Mouse (Mus musculus): Measurements from ENCODE around the gene Lamp1.

Lamp1 gene

DNA sequence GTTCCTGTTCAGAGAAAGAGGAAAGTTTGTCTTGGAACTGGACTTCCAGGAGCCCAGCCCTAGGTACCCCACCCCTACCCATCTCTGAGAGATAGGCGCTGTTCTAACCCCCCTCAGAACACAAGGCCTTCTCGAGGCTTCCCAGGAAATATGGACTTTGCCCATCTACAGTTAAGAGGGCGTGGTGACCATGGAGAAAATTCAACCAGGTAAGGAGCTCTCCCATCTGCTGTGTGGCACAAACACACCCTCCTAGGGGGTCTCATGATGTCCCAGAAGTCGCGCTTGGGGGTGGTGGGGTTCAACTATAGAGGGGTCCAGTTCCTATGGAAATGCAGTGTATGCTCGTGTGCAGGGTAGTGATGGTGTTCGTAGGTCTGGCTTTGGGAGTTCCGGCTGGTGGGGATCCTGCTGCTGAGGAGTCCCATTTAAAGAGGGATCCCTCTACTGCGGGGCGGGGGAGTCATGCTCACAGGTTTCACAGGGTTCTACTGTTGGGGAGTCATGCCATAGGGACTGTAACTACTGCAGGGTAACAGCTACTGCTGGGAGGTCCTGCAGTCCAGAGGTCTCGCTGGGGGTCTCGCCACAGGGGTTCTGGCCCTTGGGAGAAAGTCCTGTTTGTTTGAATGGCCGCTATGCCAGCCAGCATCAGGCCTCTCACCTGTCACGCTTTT, 40.6 kb downstream of the Lamp1 start:
- no peak for DNase-seq (ENCODE audit: low read depth, low spot score)

DNA sequence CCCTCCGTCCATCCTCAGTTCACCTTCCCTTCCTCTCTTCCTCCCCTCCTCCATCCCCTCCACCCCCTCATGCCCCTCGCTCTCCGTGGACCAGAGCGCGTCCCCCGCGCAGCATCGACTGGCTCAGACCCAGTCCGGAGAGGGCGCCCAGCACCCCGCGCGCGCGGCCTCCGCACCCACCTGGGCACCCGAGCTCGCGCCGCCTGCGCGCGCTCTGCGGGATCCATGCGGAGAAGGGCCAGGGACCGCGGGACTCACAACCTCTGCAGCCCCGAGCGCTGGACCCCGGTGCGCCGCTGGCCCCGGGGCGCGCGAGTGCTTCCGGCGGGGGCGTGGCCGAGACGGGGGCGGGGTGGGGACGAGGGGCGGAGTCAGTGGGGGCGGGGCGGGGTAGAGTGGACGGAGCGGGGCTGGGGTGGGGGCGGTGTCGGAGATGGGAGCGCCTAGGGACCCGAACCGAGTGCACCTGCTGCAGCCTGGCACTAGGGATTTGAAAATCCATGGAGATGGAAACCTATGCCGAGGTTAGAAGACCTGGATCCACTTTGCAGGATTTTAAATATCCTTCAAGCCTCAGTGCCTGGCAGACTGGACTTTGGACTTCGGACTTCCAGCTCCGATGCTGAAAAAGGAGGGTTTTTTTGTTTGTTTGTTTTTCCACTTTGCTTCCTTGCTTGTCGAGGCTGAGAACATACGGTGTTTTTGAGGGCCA, 41.5 kb downstream of the Lamp1 start, which contains the start of gene Grtp1:
Gene Grtp1 (minus strand): TSS at position 320 of the 712 bp plus-strand sequence.
- no peak for DNase-seq (ENCODE audit: low read depth, low spot score)

DNA sequence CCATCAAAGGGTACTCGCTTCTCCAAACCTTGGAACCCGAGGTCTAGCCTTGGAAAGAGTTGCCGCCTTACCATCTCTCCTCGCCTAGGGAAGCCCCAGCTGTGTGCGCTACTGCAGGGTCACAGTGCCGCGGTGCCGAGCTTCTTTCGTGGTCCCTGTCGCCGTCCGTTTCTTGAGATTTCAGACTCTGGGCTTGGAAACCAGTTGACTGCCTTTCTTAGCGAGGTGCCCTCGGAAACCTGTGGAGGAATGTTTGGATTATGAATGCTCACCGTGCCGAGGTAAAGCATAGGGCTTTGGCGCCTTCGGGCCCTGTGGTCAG, 42.0 kb downstream of the Lamp1 start:
- no peak for DNase-seq (ENCODE audit: low read depth, low spot score)

DNA sequence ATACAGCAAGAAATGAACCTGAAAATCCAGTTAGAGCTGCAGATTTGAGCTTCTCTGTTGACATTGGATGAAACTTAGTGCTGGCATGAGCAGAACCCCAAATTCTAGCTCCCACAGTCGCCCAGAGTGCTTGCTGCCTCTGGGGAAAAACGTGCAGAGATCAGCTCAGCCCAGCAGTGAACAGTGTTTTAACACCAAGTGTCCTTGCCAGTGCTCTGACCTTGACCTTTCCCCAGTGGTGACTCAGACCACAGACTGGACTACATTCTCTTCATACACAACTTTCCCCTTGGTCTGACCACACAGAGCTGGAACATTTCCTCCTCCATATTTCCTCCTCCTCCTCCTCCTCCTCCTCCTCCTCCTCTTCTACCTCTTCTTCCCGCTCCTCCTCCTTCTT, 43.1 kb downstream of the Lamp1 start:
- DNase-seq (ENCODE audit: low read depth, low spot score) = no peak

DNA sequence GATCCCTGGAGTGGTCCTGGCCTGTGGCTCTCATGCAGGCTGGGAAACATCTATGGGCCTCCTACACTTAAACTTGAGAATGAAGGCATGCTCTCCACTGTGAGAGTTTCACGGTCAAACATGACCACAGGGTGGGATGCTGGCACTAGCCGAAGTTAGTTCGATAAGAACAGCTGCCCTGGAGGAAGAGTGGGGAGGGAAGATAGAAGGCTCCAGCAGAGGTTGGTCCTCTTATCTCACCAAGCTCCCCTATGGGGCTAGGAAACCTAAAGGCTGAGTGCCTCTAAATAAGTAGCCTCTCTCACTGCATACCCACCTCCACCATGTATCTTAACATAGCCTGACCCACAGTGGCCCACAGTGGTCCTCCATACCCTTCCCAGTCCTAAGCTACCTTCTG, 43.8 kb downstream of the Lamp1 start:
- no peak for DNase-seq (ENCODE audit: low read depth, low spot score)

DNA sequence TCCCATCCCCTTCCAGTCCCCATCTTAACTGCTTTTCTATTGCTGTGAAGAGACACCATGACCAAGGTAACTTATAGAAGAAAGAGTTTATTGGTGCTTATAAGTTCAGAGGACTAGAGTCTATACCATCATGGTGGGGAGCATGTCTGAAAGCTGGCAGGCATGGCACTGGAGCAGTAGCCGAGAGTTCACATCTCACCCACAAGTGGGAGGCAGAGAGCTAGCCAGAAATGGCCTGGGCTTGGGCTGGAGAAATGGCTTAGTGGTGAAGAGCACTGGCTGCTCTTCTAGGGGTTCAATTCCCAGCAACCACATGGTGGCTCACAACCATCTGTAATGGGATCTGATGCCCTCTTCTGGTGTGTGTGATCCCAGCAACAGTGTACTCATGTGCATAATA, 44.5 kb downstream of the Lamp1 start:
- DNase-seq (ENCODE audit: low read depth, low spot score) = no peak

DNA sequence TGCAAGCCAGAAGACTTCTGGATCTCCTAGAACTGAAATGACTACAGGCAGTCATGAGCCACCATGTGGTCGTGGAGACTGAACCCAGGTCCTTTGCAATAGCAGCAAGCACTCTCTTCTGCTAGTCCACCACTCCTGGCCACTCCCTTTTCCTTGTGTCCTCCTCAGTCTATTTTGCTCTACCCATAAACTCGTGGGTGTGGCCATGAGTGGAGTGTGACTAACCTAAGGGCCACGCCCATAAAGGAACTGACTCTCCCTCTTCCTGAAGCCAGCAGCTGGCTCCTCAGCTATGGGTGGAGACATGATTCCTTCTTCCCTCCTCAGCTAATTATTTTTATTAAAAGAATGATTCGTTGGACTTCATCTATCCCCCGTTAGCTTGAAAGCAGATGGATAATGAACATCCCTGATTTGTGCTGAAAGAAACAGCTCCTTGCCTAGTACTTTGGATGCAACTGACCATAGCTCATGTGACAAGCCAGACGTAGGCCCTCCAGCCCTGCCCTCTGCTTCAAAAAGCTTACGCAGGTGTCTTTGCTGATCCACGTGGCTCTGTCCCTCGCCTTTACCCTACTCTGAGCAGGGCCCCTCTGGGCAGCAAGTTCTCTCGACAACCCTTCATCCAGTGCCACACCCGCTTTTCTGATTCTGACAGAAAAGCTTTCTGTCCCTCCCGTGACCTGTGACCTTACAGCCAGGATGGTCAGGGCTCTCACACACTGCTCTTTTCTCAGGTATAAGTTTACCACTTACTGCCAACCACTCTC, 45.6 kb downstream of the Lamp1 start:
- DNase-seq (ENCODE audit: low read depth, low spot score) = no peak

DNA sequence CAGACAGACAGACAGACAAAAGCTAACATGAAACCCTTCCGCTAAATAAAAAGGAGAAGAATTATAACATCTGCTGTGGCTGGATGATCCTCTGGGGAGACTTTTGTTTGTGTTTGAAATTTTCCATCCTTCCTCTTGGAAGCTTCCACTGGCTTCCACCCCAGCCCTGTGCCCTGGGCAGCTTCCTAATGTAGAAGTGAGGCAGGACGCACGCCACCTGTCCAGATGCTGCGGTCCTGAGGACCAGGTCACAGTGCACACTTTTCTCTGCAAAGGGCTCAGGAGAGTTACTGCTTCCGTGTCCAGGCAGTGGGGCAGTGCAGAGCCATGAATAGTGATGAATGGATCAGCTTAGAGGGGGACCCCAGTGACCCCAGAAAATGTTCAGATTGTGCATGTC, 46.4 kb downstream of the Lamp1 start:
- no peak for DNase-seq (ENCODE audit: low read depth, low spot score)

DNA sequence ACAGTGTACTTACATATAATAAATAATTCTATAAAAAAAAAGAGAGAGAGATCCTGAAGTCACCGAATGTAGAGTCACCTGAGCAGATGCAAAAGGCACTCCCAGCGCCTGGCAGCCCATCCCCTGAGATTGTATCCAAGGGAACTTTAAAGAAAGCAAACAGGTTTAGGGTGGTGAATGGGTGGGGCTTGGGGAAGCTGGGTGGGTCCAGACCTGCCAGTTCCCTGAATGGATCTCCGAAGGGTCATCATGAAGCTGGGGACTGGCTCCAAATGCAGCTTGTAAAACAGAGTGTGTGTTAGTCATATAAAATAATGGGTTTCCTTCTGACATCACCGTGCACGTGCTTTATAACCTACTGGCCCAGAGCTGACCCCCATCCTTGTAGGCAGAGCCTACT, 47.3 kb downstream of the Lamp1 start:
- DNase-seq (ENCODE audit: low read depth, low spot score) = no peak

DNA sequence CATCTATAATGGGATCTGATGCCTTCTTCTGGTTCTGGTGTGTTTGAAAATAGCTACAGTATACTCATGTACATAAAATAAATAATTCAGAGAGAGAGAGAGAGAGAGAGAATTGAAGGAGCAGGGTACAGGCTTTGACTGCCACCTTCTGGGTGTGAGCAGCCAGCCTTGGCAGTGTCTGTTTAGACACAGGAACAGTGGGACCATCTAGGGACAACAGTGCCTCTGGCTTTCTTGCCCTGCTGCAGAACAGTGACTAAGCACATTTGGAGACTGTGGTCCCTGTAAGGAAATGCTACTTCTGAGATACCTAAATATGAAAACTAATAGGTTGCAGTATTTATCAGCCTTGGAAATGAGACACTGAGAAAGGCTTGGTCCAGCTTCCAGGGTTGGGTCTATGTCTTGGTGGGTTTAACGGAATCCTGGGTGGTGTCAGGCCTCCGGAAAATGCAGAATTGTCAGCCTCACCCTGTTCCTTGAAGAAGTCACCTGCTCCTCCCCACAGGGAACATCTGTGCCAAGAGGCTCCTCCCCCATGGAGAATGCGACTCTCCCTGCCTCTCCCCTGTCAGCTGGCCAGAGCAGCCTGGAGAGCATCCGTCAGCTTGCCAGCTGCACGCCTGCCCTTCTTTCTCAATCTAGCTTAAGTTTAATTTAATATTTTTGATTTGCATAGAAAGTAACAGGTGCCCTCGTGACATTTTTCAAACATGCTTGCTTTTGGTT, 49.8 kb downstream of the Lamp1 start:
- DNase-seq (ENCODE audit: low read depth, low spot score) = peak; percentile 89

DNA sequence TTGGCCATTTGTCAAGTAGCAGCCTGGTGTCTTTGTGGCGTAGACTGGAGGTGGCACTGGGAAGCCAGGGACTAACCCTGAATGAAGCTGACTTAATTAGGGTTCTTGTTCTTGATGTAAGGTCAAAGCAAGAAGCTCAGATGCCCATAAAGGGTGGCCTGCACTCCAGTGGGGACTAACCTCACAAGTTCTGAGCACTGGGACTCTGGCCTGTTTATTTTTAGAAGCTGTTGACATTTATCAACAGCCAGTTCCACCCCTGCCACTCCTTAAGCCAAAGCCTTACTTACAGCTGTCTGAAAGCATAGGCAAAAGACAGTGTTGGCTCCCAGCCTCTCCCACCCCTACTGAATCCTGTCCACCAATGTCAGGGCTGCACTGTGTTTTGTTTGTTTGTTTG, 50.8 kb downstream of the Lamp1 start:
- DNase-seq (ENCODE audit: low read depth, low spot score) = peak; percentile 88

DNA sequence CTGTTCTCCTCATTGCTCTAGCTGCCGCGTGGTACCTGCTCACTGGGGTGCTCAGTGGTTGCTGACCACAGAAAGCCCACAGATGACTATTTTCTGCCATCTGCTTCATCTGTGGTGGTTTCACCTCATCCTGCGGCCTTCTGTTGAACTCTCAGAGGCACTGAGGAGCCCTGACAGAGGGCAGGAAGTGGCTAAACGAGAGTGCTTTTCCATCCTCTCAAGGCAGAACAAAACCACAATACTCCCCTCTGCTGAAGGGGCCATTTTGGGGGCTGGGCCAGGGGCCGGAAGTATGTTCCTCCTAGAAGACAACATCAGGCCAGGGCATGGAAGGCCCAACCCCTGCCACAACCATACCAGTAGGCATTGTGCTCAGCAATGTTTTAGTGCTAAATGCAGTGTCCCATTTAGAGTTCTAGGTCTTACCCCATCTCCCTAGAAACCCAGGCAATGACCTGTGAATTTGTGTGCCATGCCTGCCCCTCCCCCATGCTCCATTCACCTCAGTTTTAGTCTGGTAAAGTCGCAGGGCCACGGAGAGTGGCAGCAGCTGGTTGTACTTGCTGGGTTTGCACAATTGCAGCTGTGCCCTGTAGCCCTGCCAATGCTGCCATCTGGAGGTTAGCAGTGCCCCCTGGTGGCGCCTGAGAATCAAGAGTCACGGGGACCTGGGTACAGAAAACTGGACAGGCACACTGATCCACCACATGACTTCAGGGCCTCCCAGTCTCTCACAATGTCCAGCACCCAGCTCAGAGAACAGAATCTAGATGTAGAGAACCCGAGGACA, 54.7 kb downstream of the Lamp1 start:
- DNase-seq (ENCODE audit: low read depth, low spot score) = peak; percentile 94

DNA sequence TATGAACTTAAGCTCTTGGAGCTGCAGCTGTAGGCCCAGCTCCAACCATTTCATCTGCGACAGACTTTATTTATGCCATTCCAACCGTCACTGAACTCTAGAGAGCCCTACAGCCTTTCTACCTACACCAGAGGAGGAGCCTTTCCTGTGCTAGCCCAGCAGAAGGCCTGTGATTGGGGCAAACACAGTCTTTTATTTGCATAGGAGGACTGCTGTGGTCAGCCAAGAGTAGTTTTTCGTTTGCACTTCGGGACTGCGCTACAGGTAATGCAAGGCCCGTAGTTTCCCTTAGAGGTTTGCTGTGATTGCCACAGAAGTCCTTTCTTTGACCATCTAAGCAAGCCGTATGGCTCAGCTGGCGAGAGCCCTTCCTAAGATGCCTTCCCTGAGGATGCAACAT, 57.4 kb downstream of the Lamp1 start:
- no peak for DNase-seq (ENCODE audit: low read depth, low spot score)

DNA sequence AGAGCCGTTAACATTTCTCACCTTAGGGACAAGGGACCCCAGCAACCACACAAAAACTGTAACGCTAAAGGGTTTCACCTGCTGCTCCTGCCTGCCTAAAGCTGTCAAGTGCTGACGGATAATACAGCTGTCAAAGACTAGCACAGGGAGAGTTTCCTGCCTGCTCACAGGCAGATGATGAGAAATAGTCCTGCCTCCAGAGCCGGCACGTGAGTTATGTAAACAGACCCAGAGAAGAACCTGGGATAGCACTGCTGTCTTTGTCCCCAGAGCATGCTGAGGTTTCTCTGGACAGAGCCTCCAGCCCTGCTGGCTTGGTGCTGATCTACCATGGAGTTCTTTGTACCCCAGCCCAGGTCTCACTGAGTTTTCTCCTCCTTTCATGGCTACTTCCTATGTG, 58.1 kb downstream of the Lamp1 start:
- no peak for DNase-seq (ENCODE audit: low read depth, low spot score)

DNA sequence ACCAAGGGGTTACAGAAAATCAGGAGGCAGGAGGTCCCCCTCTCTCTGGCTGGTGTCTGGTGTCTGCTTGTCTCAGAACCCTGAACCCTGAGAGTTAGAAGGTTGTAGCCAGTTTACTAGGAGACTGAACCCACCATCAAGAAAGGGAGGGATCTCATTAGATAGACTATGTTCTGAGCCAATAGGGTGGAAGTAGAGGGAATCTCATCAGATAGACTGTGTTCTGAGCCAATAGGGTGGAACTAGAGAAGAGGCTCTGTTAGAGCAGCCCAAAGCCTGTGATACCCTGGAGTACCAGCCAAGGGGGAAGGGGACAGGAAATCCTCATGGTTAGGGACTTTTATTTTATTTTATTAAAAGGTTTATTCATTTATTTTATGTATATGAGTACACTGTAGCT, 59.0 kb downstream of the Lamp1 start:
- DNase-seq (ENCODE audit: low read depth, low spot score) = no peak

DNA sequence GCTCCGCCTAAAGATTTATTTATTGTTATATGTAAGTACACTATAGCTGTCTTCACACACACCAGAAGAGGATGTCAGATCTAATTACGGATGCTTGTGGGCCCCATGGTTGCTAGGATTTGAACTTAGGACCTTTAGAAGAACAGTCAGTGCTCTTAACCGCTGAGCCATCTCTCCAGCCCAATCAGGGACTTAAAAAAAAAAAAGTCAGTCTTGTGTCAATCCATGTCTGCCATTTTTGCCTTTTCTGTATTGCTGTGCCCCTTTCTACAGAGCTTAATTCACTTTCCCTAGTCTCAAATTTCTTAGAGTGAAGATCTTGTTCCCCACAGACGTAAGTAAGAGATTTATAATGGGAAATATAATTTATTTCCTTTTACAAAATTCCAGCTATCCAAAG, 59.5 kb downstream of the Lamp1 start:
- no peak for DNase-seq (ENCODE audit: low read depth, low spot score)

DNA sequence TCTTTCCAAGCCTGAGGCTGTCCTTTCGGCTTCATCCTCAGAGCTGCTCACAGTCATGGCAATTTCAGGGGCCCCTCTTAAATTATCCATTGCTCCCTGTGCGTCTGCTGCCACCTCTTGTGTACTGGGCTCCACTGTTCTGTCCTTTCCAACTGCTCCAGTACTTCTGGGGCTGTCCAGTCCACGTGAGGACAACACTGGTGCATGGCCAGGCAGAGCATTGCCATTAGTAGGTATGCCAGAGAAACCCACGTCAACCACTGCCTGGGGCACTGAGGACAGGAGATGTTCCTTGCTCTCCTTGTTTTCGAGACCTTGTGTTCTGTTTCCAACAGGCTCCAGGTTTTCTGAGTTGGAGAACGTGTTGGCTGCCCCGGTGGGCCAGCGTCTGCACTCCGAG, 65.5 kb downstream of the Lamp1 start:
- DNase-seq (ENCODE audit: low read depth, low spot score) = no peak

All from skeletal muscle tissue, adult 2 months (tissue).